Mouse (Mus musculus): ENCODE measurements around the gene Tirap.
A peak's percentile ranks its signal among the peaks of the same experiment; 100 is the strongest.

The Tirap gene

GRCm38 (mm10) chr9:35199772-35200471, at the start of gene Tirap, which contains the start of gene Srpr:
Tirap (minus strand) TSS chr9:35200291.
Srpr (plus strand) TSS chr9:35200175.
- DNase-seq: peak; percentile 88 to 91

GRCm38 (mm10) chr9:35249476-35249875, 49.4 kb upstream of the Tirap start:
- no peak for DNase-seq

- DNase-seq: no peak
Measured at GRCm38 (mm10) chr9:35247405-35247804, 47.3 kb upstream of the Tirap start.

- DNase-seq: no peak
Measured at GRCm38 (mm10) chr9:35239734-35240133, 39.6 kb upstream of the Tirap start.

- no peak for DNase-seq
Measured at GRCm38 (mm10) chr9:35238915-35239571, 39.0 kb upstream of the Tirap start.

- DNase-seq: no peak
Measured at GRCm38 (mm10) chr9:35238371-35238770, 38.3 kb upstream of the Tirap start.

GRCm38 (mm10) chr9:35235996-35236395, 35.9 kb upstream of the Tirap start:
- DNase-seq: no peak

- no peak for DNase-seq
Measured at GRCm38 (mm10) chr9:35228671-35229070, 28.6 kb upstream of the Tirap start.

GRCm38 (mm10) chr9:35223466-35223865, 23.4 kb upstream of the Tirap start:
- no peak for DNase-seq

- DNase-seq: no peak
Measured at GRCm38 (mm10) chr9:35217963-35218362, 17.9 kb upstream of the Tirap start.

- no peak for DNase-seq
Measured at GRCm38 (mm10) chr9:35211573-35212511, 11.8 kb upstream of the Tirap start.

- peak; percentile 98 to 99 for DNase-seq
Measured at GRCm38 (mm10) chr9:35210542-35211474, 10.7 kb upstream of the Tirap start, which contains the start of gene Foxred1. Foxred1 (minus strand) TSS chr9:35211055.

- DNase-seq: peak in 1 of 2 experiments; percentile 25
Measured at GRCm38 (mm10) chr9:35204421-35204820, 4.3 kb upstream of the Tirap start.

GRCm38 (mm10) chr9:35203536-35203935, 3.4 kb upstream of the Tirap start:
- no peak for DNase-seq

GRCm38 (mm10) chr9:35200529-35201060, 504 bp upstream of the Tirap start:
- DNase-seq: no peak

GRCm38 (mm10) chr9:35198945-35199771, 933 bp downstream of the Tirap start:
- DNase-seq: no peak

- DNase-seq: no peak
Measured at GRCm38 (mm10) chr9:35198351-35198750, 1.7 kb downstream of the Tirap start.

GRCm38 (mm10) chr9:35197625-35198024, 2.5 kb downstream of the Tirap start:
- DNase-seq: no peak

GRCm38 (mm10) chr9:35194048-35194447, 6.0 kb downstream of the Tirap start:
- DNase-seq: no peak

GRCm38 (mm10) chr9:35192983-35193542, 7.0 kb downstream of the Tirap start:
- no peak for DNase-seq
